Mouse (Mus musculus): ENCODE results near the gene Zfp865. TPM values are rescaled to one million over a fixed set of nuclear protein-coding genes. Genes with fewer than 3 reads are reported as not detected.
A peak's percentile ranks its signal among the peaks of the same experiment; 100 is the strongest.
"Not testable (repeated sequence)": the region's sequence is repeated elsewhere in the genome, so short reads cannot be mapped to it uniquely, and the experiment has no call there.

The Zfp865 gene
- polyA plus RNA-seq, 1 experiment from 2014 or later = 2.6 TPM

DNA sequence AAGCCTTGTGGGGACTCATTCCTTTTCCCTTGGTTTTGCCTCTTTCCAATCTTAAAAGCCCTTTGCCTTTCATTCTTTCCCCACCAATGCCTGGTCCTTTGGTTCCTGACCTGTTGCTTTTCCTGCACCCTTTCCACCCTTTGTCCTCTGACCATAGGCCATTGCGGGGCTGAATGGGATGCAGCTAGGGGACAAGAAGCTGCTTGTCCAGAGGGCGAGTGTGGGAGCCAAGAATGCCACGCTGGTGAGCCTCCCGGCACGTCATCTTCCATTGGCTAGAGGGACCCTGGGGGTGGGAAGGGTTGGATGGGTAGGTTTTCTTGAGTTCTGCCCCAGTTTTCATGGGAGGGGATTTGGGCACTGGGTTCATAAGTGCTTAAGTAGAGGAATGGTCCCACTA is 54.8 kb downstream of the Zfp865 start:
- no peak overlapping the region for H3K9ac ChIP-seq
- peaks cover 89% of the 10 kb centered on the region for H3K4me1 ChIP-seq

DNA sequence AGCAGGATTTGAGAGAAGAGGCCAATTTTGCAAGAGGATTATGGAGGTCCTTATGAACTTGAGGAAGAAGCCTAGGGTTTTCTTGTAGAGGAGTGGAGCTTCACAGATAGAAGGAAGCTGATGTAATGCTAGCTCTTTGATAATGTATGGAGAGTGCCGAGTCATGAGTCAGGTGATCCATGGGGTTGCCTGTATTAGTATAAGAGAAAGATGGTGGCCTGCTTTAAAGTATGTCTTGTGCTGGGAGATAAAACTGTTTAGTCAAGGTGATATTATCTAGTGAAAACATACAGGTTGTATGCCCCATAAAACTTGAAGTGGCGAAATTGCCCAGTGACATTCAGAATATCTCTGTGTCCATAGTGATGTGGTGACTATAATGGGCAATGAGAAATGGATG is 56.8 kb downstream of the Zfp865 start:
- peaks cover 80% of the 10 kb centered on the region for H3K4me1 ChIP-seq

More for the DNA sequence above, 54.8 kb downstream of the Zfp865 start:
- peak overlapping the region; percentile 10; the same call in 1 of the 2 replicates for H3K4me2 ChIP-seq
- H3K9me3 ChIP-seq (replicated peaks) = no peaks in the 10 kb centered on the region
- no peak overlapping the region for H3K4me3 ChIP-seq
- H3K36me3 ChIP-seq = peaks cover 95% of the 10 kb centered on the region
- 90% methylated on average over 5 of the region's 5 CpGs for WGBS (ENCODE audit: insufficient replicate concordance)
- peak overlapping the region; percentile 85 for H3K27ac ChIP-seq
- ATAC-seq = no peak
- no peaks in the 10 kb centered on the region for H3K27me3 ChIP-seq (replicated peaks)

DNA sequence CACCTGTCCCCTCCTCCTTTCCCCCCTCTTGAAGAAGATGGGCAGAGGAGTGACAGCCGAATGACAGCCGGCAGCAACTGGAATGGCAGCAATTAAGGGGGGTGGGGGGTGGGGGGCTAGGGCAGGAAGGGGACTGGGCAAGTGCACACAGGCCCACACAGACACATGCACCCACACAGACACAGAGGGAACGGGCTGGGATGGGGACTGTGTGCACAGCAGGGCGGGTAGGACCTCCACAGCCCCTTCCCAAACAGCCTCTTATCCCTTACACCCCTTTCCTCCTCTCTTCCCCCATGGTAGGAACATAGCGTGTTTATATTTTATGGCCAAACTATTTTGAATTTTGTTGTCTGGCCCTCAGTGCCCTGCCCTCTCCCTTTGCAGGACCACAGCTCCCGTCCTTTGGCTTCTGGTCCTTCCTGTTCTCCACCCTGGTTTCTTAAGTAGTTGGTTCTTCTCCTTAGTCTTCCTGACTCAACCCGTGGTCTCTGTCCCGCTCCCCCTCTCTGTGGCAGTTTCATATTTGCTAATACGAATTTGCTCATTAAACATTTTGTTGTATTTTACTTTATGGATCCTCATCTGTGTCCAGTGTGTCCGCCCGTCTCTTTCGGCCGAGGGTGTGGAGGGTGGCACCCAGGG is 59.3 kb downstream of the Zfp865 start:
- peak overlapping the region; percentile 61; the same call in 1 of the 2 replicates for H3K9ac ChIP-seq
- H3K27me3 ChIP-seq (replicated peaks); H3K9me3 ChIP-seq (replicated peaks); ATAC-seq: not testable (repeated sequence)
- H3K4me1 ChIP-seq = peaks cover 80% of the 10 kb centered on the region
- peak overlapping the region; percentile 97 for H3K27ac ChIP-seq
- WGBS (ENCODE audit: insufficient replicate concordance) = 42% methylated on average over 9 of the region's 13 CpGs
- H3K4me3 ChIP-seq = peak overlapping the region; percentile 99
- H3K36me3 ChIP-seq = peaks cover 76% of the 10 kb centered on the region
- H3K4me2 ChIP-seq = peak overlapping the region; percentile 87

More for the DNA sequence above, 56.8 kb downstream of the Zfp865 start:
- Histone ChIP-seq H3K4me3 (no peak overlapping the region), H3K27ac (peak overlapping the region; percentile 90), H3K36me3 (peaks cover 77% of the 10 kb centered on the region), H3K9me3 (replicated peaks) (no peaks in the 10 kb centered on the region), H3K9ac (peak overlapping the region; percentile 52; the same call in 1 of the 2 replicates), H3K4me2 (peak overlapping the region; percentile 40), H3K27me3 (replicated peaks) (no peaks in the 10 kb centered on the region)
- 48% methylated on average over 2 of the region's 2 CpGs for WGBS (ENCODE audit: insufficient replicate concordance)
- ATAC-seq = peak; percentile 41

DNA sequence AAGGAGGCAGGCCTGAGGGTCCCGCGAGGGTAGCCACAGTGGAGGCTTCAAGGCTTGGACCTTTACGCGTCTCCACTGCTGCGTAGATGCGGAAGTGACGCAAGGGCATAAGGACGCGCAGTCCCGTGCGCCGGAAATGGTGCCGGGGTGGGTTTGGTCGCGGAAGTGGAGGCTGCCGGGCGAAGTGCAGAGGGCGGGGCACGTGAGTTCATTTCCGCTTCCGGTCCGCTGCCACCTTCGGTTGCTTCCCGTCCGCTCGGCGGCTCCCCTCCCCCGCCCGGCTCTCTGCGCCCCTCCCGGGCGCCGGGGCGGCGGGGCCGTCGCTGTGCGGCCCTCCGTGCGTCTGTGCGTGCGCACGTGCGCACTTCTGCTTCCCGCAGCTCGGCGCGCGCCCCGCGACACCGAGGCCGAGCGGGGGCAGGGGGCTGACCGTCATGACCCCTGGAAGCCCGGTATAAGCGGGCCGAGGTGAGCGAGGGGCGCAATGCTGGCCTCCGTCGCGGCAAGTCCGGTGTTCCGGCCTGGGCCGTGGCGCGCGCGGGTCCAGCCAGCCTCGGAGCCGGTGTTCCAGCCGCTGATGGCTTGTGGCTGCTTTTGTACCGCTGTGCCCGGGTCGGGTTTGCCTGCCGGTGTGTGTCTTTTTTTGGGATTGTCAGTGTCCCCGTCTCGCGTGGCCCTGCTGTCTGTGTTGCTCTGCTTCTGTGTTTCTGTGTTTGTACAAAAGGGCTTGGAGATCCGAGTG is 60.0 kb downstream of the Zfp865 start, which contains the start of gene Epn1:
Epn1 (plus strand) TSS at position 226 of the 742 bp plus-strand sequence.
- Histone ChIP-seq H3K9me3 (replicated peaks) (no peaks in the 10 kb centered on the region), H3K4me2 (peak within 1 kb of the TSS; percentile 87), H3K27ac (peak within 1 kb of the TSS; percentile 97), H3K27me3 (replicated peaks) (no peaks in the 10 kb centered on the region), H3K9ac (peak within 1 kb of the TSS; percentile 98), H3K36me3 (peaks cover 76% of the 10 kb centered on the region), H3K4me1 (peaks cover 80% of the 10 kb centered on the region), H3K4me3 (peak within 1 kb of the TSS; percentile 99)
- ATAC-seq = peak; percentile 88
- WGBS (ENCODE audit: insufficient replicate concordance) = under 1% methylated on average over 80 of the region's 81 CpGs

DNA sequence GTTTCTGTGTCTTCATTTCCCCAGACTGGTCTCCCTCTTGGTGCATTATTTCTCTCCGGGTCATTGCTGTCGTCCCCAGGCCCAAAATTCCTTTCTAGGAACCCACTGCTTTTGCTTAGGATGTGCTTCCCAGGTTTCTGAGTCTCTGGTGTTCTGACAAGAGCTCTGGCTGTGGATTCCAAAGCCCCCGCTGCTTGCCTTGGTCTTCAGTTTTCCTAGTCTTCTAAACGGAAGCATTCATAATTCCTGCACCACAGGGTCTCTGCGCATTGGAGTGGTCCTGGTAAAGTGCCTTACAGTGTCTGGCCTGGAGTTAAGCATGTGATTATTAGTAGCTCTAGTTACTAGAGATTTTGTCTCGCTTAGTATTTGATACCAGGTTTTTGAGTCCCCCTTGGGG is 60.6 kb downstream of the Zfp865 start:
- no peaks in the 10 kb centered on the region for H3K27me3 ChIP-seq (replicated peaks)
- H3K4me1 ChIP-seq = peaks cover 80% of the 10 kb centered on the region
- no peak for ATAC-seq
- WGBS (ENCODE audit: insufficient replicate concordance) = 10% methylated on average over 6 of the region's 6 CpGs
- peak overlapping the region; percentile 87 for H3K4me2 ChIP-seq
- peak overlapping the region; percentile 98 for H3K9ac ChIP-seq
- peak overlapping the region; percentile 99 for H3K4me3 ChIP-seq
- peak overlapping the region; percentile 97 for H3K27ac ChIP-seq
- H3K36me3 ChIP-seq = peaks cover 76% of the 10 kb centered on the region
- no peaks in the 10 kb centered on the region for H3K9me3 ChIP-seq (replicated peaks)

DNA sequence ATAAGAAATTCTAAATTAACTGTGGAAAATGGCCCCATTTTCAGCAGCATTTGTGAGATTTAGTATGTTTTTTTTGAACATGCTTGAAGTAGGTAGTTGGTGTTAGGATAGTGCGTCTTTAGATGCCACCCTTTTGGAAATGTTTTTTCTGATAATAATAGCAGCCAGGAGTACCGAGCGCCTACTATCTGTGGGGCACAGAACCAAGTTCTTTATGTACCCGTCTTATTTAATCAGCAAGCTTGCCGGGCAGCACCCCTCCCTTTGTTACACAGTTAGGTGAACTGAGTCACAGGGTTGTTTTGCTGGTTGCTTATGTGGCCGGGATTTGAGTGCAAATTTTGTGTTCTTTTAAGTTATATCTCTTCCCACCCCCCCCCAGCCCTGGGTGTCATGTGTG is 61.1 kb downstream of the Zfp865 start:
- no peaks in the 10 kb centered on the region for H3K9me3 ChIP-seq (replicated peaks)
- ATAC-seq = peak; percentile 56
- H3K36me3 ChIP-seq = peaks cover 77% of the 10 kb centered on the region
- peak overlapping the region; percentile 87 for H3K4me2 ChIP-seq
- 15% methylated on average over 6 of the region's 6 CpGs for WGBS (ENCODE audit: insufficient replicate concordance)
- peak overlapping the region; percentile 99 for H3K4me3 ChIP-seq
- H3K9ac ChIP-seq = peak overlapping the region; percentile 98
- H3K27me3 ChIP-seq (replicated peaks) = no peaks in the 10 kb centered on the region
- peak overlapping the region; percentile 97 for H3K27ac ChIP-seq
- H3K4me1 ChIP-seq = peaks cover 80% of the 10 kb centered on the region

DNA sequence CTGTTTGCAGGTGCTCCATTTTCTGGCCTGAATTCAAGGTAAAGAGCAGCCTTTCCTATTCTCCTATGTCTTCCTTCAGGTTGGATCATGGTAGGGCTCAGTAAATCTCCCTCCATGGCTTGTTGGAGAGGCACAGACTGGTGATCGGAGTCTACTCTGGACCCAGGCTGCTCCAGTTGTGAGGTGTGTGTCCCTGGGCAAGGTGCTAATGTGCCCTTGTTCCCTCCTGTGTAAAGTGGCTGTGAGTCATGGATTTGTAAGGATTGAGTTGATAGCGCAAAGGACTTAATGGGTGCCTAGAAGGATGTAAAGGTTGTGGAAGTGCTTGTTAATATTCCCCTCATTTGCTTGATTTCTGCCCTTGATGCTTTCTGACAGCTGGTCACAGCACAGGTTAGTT is 61.8 kb downstream of the Zfp865 start:
- WGBS (ENCODE audit: insufficient replicate concordance) = 89% methylated on average over 2 of the region's 2 CpGs
- Histone ChIP-seq H3K4me2 (peak overlapping the region; percentile 87), H3K27ac (peak overlapping the region; percentile 97), H3K4me1 (peaks cover 80% of the 10 kb centered on the region), H3K36me3 (peaks cover 77% of the 10 kb centered on the region), H3K9me3 (replicated peaks) (no peaks in the 10 kb centered on the region), H3K4me3 (peak overlapping the region; percentile 99), H3K9ac (peak overlapping the region; percentile 98), H3K27me3 (replicated peaks) (no peaks in the 10 kb centered on the region)
- no peak for ATAC-seq

DNA sequence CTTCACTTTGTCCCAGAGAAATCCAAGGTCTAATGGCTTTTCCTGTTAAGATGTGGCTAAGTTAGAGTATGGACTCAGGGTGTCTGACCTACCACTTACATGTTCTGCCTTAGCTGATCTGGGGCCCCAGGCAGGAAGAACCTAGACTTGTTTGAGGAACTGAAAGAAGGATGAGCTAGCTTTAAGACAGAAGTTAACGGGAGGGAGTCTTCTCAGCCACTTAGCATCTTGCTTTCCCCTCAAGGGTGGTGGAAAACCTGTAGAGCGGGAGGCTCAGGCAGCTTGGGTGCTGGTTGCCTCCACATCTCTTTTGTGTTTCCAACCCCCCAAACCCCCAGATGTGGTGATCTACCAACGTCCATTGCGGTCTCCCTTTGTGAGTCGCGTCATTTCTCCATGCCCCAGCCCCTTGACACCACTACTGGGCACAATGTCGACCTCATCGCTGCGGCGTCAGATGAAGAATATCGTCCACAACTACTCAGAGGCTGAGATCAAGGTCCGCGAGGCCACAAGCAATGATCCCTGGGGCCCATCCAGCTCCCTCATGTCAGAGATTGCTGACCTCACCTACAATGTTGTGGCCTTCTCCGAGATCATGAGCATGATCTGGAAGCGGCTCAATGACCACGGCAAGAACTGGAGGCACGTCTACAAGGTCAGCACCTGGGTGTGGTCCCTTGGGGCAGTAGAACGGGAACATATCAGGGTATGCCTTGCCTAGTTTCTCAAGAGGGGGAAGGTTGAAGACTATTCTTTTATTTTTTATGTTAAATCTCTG is 63.3 kb downstream of the Zfp865 start:
- no peak overlapping the region for H3K9ac ChIP-seq
- H3K36me3 ChIP-seq = peaks cover 77% of the 10 kb centered on the region
- peak overlapping the region; percentile 87 for H3K4me2 ChIP-seq
- ATAC-seq = no peak
- H3K4me3 ChIP-seq = 0 out of 2 replicates have a peak overlapping the region, but pooled peaks have one; percentile 2
- peaks cover 75% of the 10 kb centered on the region for H3K4me1 ChIP-seq
- 79% methylated on average over 18 of the region's 18 CpGs for WGBS (ENCODE audit: insufficient replicate concordance)
- H3K9me3 ChIP-seq (replicated peaks) = no peaks in the 10 kb centered on the region
- H3K27ac ChIP-seq = peak overlapping the region; percentile 36; the same call in 1 of the 2 replicates
- no peaks in the 10 kb centered on the region for H3K27me3 ChIP-seq (replicated peaks)

DNA sequence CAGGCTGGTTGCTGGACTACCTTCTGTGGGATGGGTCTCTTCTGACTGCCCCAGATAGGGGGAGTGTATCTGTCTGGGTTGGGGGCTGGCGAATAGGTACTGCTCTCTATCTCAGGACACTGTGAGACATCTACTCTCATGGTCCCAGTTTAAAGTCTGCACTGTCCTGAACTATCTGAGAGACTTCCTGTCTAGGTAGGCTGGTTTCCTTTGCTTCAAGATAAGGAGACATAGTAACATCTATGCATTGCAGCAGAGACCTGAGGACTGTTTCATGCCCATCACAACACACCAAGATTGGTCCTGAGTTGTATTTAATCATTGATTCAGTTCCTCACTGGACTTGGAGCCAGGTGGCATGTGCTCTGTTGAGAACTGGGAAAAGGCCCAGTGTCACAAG is 65.3 kb downstream of the Zfp865 start:
- no peak overlapping the region for H3K4me3 ChIP-seq
- 28% methylated on average over 1 of the region's 1 CpGs for WGBS (ENCODE audit: insufficient replicate concordance)
- H3K36me3 ChIP-seq = peaks cover 85% of the 10 kb centered on the region
- ATAC-seq = no peak
- no peaks in the 10 kb centered on the region for H3K9me3 ChIP-seq (replicated peaks)
- H3K27me3 ChIP-seq (replicated peaks) = no peaks in the 10 kb centered on the region
- peaks cover 64% of the 10 kb centered on the region for H3K4me1 ChIP-seq
- no peak overlapping the region for H3K27ac ChIP-seq
- no peak overlapping the region; the same call in 1 of the 2 replicates for H3K9ac ChIP-seq
- H3K4me2 ChIP-seq = no peak overlapping the region
